Mouse (Mus musculus): ENCODE measurements around the gene Ap3b1. TPM values are rescaled to one million over a fixed set of nuclear protein-coding genes. Genes with fewer than 3 reads are reported as not detected.

Ap3b1 gene
- polyA plus RNA-seq, 1 experiment, result 29.2 TPM

DNA sequence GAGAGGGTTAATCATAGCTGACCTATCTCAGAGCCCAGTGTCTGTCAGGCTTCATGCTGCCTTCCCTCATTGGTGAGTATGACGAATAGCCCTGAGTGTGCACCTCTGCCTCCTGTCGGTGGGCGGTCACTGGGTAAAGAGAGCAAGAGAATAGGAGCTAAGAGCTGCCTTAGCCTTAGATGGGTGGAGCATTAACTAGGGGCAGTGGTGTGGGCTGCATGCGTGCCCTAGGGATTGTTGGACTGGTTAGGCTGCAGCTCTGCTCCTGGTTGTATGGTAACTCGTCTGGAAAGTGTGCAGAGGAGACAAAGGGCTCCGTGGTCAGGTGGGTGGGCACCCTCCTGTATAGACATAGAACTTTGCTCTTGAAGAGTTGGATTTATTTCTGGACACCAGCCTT lies 157.8 kb downstream of the Ap3b1 start:
- no peak for DNase-seq
- no peaks in the 10 kb centered on the region for H3K4me1 ChIP-seq (ENCODE audit: control insufficient read depth, insufficient read depth, low read length)
- no peak overlapping the region for H3K4me3 ChIP-seq (replicated peaks; ENCODE audit: extremely low read depth, low read depth, low read length)
- WGBS, result 83% methylated on average over 6 of the region's 6 CpGs
- TF ChIP-seq CTCF (IDR thresholded peaks at IDR 0.05; ENCODE audit: insufficient read depth, low read length), result no peak

- TF ChIP-seq POLR2A (IDR thresholded peaks at IDR 0.05; ENCODE audit: borderline replicate concordance, extremely low read depth, low read depth, low read length) (no peak), CTCF (IDR thresholded peaks at IDR 0.05; ENCODE audit: insufficient read depth, low read length) (no peak)
- Histone ChIP-seq H3K4me1 (ENCODE audit: control insufficient read depth, insufficient read depth, low read length) (no peaks in the 10 kb centered on the region), H3K4me3 (replicated peaks; ENCODE audit: extremely low read depth, low read depth, low read length) (no peak overlapping the region)
- 92% methylated on average over 4 of the region's 4 CpGs for WGBS
- no peak for DNase-seq
Measured at GRCm38 (mm10) chr13:94518176-94518575, 159.4 kb downstream of the Ap3b1 start.

- no peaks in the 10 kb centered on the region for H3K4me1 ChIP-seq (ENCODE audit: control insufficient read depth, insufficient read depth, low read length)
- no peak for TF ChIP-seq POLR2A (IDR thresholded peaks at IDR 0.05; ENCODE audit: borderline replicate concordance, extremely low read depth, low read depth, low read length)
- no peak for TF ChIP-seq CTCF (IDR thresholded peaks at IDR 0.05; ENCODE audit: insufficient read depth, low read length)
- no peak for DNase-seq
- H3K4me3 ChIP-seq (replicated peaks; ENCODE audit: extremely low read depth, low read depth, low read length), result no peak overlapping the region
- 82% methylated on average over 8 of the region's 8 CpGs for WGBS
Measured at GRCm38 (mm10) chr13:94519276-94519675, 160.5 kb downstream of the Ap3b1 start.

- no peak for DNase-seq
- WGBS, result 50% methylated on average over 5 of the region's 5 CpGs
- H3K4me1 ChIP-seq (ENCODE audit: control insufficient read depth, insufficient read depth, low read length), result no peaks in the 10 kb centered on the region
- no peak overlapping the region for H3K4me3 ChIP-seq (replicated peaks; ENCODE audit: extremely low read depth, low read depth, low read length)
- TF ChIP-seq POLR2A (IDR thresholded peaks at IDR 0.05; ENCODE audit: borderline replicate concordance, extremely low read depth, low read depth, low read length) (no peak), CTCF (IDR thresholded peaks at IDR 0.05; ENCODE audit: insufficient read depth, low read length) (no peak)
Measured at GRCm38 (mm10) chr13:94523213-94523612, 164.5 kb downstream of the Ap3b1 start.

GRCm38 (mm10) chr13:94524669-94525238 lies 166.0 kb downstream of the Ap3b1 start:
- WGBS, result 79% methylated on average over 7 of the region's 7 CpGs
- H3K4me3 ChIP-seq (replicated peaks; ENCODE audit: extremely low read depth, low read depth, low read length), result no peak overlapping the region
- H3K4me1 ChIP-seq (ENCODE audit: control insufficient read depth, insufficient read depth, low read length), result no peaks in the 10 kb centered on the region
- DNase-seq, result no peak
- no peak for TF ChIP-seq POLR2A (IDR thresholded peaks at IDR 0.05; ENCODE audit: borderline replicate concordance, extremely low read depth, low read depth, low read length)
- TF ChIP-seq CTCF (IDR thresholded peaks at IDR 0.05; ENCODE audit: insufficient read depth, low read length), result no peak

DNA sequence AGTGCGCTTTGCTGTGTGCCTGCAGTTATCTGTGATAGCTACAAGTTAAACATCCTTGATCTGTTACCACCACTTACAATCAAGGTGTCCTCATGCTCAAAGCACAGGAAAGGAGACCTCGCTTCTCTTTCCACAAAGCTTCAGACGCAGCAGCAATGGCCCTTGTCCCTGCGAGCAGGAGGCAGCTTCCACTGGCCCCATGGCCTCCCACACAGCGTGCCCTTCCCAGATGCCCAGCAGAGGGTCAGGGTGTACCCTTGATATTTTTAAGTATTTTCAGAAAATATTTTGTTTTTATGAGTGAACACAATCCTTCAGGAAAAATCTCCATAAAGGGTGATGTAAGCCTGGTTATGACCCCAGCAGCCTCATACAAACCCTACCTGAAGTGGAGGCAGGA lies 170.4 kb downstream of the Ap3b1 start:
- no peaks in the 10 kb centered on the region for H3K4me1 ChIP-seq (ENCODE audit: control insufficient read depth, insufficient read depth, low read length)
- WGBS, result 94% methylated on average over 5 of the region's 5 CpGs
- no peak for DNase-seq
- no peak for TF ChIP-seq POLR2A (IDR thresholded peaks at IDR 0.05; ENCODE audit: borderline replicate concordance, extremely low read depth, low read depth, low read length)
- TF ChIP-seq CTCF (IDR thresholded peaks at IDR 0.05; ENCODE audit: insufficient read depth, low read length), result no peak
- no peak overlapping the region for H3K4me3 ChIP-seq (replicated peaks; ENCODE audit: extremely low read depth, low read depth, low read length)

DNA sequence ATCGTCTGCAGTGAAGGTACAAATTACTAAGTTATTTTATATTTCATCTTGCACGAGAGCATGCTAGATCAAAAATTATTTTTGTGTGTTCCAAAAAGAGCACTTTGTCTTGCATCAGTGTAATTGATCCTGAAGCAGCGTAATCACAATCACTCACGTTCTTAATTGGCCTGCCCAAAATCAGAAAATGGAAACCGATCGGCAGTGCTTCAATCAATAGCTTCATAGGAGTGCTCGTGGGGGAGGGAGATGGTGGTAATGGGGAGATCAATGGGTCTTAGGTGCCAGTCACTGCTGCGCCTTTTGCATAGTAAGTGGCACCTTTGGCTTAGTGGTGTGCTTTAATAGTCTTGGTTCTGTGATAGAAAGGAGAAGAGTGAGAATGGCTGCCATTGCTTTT lies 174.8 kb downstream of the Ap3b1 start:
- 98% methylated on average over 8 of the region's 8 CpGs for WGBS

DNA sequence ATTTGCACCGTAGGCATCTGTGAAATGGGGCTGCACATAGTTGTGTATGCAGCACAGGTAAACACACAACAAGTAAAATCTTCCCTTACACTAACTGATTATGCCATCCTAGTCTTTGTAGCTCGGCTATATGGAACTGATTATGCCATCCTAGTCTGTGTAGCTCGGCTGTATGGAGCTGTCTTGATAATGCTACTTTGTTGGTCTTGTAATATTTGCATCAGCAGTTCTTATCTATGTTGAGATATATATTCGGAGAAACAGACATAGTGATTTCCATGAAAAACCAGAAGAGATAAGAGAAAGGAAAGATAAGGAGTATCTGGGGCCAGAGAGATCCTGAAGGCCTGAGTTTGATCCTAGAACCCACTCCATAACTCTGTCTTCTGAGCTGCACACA lies 178.6 kb downstream of the Ap3b1 start:
- Histone ChIP-seq H3K4me1 (ENCODE audit: control insufficient read depth, insufficient read depth, low read length) (no peaks in the 10 kb centered on the region), H3K4me3 (replicated peaks; ENCODE audit: extremely low read depth, low read depth, low read length) (no peak overlapping the region)
- no peak for TF ChIP-seq POLR2A (IDR thresholded peaks at IDR 0.05; ENCODE audit: borderline replicate concordance, extremely low read depth, low read depth, low read length)
- TF ChIP-seq CTCF (IDR thresholded peaks at IDR 0.05; ENCODE audit: insufficient read depth, low read length), result no peak
- 84% methylated on average over 4 of the region's 4 CpGs for WGBS
- DNase-seq, result no peak

More for the DNA sequence above, 174.8 kb downstream of the Ap3b1 start:
- no peak for TF ChIP-seq POLR2A (IDR thresholded peaks at IDR 0.05; ENCODE audit: borderline replicate concordance, extremely low read depth, low read depth, low read length)
- no peak for TF ChIP-seq CTCF (IDR thresholded peaks at IDR 0.05; ENCODE audit: insufficient read depth, low read length)
- no peak for DNase-seq
- H3K4me1 ChIP-seq (ENCODE audit: control insufficient read depth, insufficient read depth, low read length), result no peaks in the 10 kb centered on the region
- H3K4me3 ChIP-seq (replicated peaks; ENCODE audit: extremely low read depth, low read depth, low read length), result no peak overlapping the region

DNA sequence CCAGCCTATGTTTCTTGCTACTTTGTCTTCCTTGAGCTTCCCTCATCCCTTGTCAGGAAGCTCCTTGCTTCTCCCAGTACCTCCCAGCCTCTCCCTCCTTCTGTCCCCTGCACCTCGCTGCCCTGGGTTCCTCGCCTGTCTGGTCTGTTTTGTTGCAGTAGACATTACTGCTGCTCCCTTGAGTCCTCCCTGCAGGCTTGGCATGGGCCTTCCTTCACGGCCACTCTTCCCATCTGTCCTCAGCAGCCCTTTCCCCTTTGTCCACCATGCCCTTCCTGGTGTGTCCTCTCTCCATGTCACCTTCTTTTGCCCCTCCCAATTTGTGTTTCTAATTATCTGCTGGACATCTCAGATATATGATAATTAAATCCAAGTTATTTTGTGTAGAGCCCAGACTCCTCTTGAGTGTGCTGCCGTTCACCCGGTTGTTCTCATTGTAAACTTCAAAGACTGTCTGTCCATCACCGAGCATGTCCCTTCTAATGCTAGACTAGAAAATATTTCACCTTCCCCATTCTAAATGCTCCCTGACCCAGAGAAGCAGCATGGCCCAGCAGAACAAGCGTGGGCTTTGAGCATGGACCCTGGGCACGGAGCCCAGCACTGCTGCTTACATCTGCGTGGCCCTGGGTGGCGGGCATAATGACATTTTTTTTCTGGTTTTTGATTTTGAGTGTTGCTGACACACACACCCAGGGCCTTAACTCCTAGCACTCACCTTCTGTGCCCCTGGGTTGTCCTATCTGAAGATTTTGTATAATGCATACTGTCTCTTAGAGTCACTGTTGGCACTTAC lies 181.3 kb downstream of the Ap3b1 start:
- Histone ChIP-seq H3K4me1 (ENCODE audit: control insufficient read depth, insufficient read depth, low read length) (no peaks in the 10 kb centered on the region), H3K4me3 (replicated peaks; ENCODE audit: extremely low read depth, low read depth, low read length) (no peak overlapping the region)
- DNase-seq, result no peak
- 85% methylated on average over 10 of the region's 10 CpGs for WGBS
- no peak for TF ChIP-seq CTCF (IDR thresholded peaks at IDR 0.05; ENCODE audit: insufficient read depth, low read length)
- TF ChIP-seq POLR2A (IDR thresholded peaks at IDR 0.05; ENCODE audit: borderline replicate concordance, extremely low read depth, low read depth, low read length), result no peak

DNA sequence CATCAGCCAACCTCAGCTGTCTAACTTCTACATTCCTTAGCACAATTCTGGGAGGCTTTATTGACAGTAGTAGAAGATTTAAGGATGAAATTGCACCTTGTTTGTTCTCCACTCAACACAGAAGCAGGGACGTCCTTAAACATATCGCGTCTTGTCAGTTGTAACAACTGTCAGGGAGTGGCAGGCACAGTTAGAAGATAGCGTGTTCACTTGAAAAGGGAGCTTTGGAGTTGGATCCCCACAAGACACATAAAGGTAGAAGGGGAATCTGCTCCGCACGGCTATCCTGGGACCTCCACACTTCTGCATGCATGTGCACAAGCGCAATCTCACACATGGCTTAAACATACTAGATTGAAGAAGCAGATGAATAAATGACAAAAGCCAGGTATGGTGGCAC lies 183.3 kb downstream of the Ap3b1 start:
- Histone ChIP-seq H3K4me1 (ENCODE audit: control insufficient read depth, insufficient read depth, low read length) (no peaks in the 10 kb centered on the region), H3K4me3 (replicated peaks; ENCODE audit: extremely low read depth, low read depth, low read length) (no peak overlapping the region)
- TF ChIP-seq CTCF (IDR thresholded peaks at IDR 0.05; ENCODE audit: insufficient read depth, low read length), result no peak
- TF ChIP-seq POLR2A (IDR thresholded peaks at IDR 0.05; ENCODE audit: borderline replicate concordance, extremely low read depth, low read depth, low read length), result no peak
- DNase-seq, result no peak
- 90% methylated on average over 7 of the region's 7 CpGs for WGBS

Measured in lung, adult 2 months (tissue).